Mouse (Mus musculus): ENCODE results near the gene Dedd. TPM values are rescaled to one million over a fixed set of nuclear protein-coding genes. Genes with fewer than 3 reads are reported as not detected.
A peak's percentile ranks its signal among the peaks of the same experiment; 100 is the strongest.

Gene Dedd
- total RNA-seq, 2 experiments from 2014 or later: 36.9 to 41.3 TPM

GRCm38 (mm10) chr1:171355812-171356340 lies 26.9 kb downstream of the Dedd start:
- intact Hi-C loops (cut with DNase I): loop anchor here (10.0 kb wide), 1 partner anchor 241 kb away; the partner anchor contains the start of gene Cfap126
- DNase-seq (ENCODE audit: low spot score in 2 of 2): no peak

GRCm38 (mm10) chr1:171356814-171357213 lies 27.9 kb downstream of the Dedd start:
- DNase-seq (ENCODE audit: low spot score in 2 of 2): no peak
- intact Hi-C loops (cut with DNase I): loop anchor here (10.0 kb wide), 1 partner anchor 242 kb away; the partner anchor contains the start of gene Cfap126

- intact Hi-C loops (cut with DNase I): loop anchor here (10.0 kb wide), 1 partner anchor 244 kb away; the partner anchor contains the start of gene Cfap126
- no peak for DNase-seq (ENCODE audit: low spot score in 2 of 2)
Measured at GRCm38 (mm10) chr1:171358421-171358820, 29.5 kb downstream of the Dedd start.

- intact Hi-C loops (cut with DNase I): loop anchor here (2.0 kb wide), 1 partner anchor 119 kb away; no protein-coding TSS in a partner anchor
- DNase-seq (ENCODE audit: low spot score in 2 of 2): peak; percentile 52 to 57
Measured at GRCm38 (mm10) chr1:171360253-171360652, 31.3 kb downstream of the Dedd start.

GRCm38 (mm10) chr1:171360656-171361055 lies 31.7 kb downstream of the Dedd start, which contains the start of gene Klhdc9:
Gene Klhdc9, minus strand, starts transcription at chr1:171360798.
- intact Hi-C loops (cut with DNase I): loop anchor here (1.0 to 2.0 kb wide), 2 partner anchors 51 to 118 kb away; partner anchors contain the start of gene Usf1

GRCm38 (mm10) chr1:171361106-171362103 lies 32.5 kb downstream of the Dedd start:
- intact Hi-C loops (cut with DNase I): loop anchor here (1.0 to 2.0 kb wide), 2 partner anchors 50 to 117 kb away; partner anchors contain the start of gene Usf1
- peak; percentile 44 to 63 for DNase-seq (ENCODE audit: low spot score in 2 of 2)

More at GRCm38 (mm10) chr1:171360656-171361055, 31.7 kb downstream of the Dedd start, which contains the start of gene Klhdc9:
- peak; percentile 87 for DNase-seq (ENCODE audit: low spot score in 2 of 2)

- intact Hi-C loops (cut with DNase I): no loop called here
- DNase-seq (ENCODE audit: low spot score in 2 of 2): no peak
Measured at GRCm38 (mm10) chr1:171365934-171366333, 37.0 kb downstream of the Dedd start.

GRCm38 (mm10) chr1:171369845-171370556 lies 41.1 kb downstream of the Dedd start, which contains the start of gene Nectin4:
Gene Nectin4, plus strand, starts transcription at chr1:171370099.
- intact Hi-C loops (cut with DNase I): loop anchor here (10.0 kb wide), 1 partner anchor 195 kb away; no protein-coding TSS in a partner anchor
- DNase-seq (ENCODE audit: low spot score in 2 of 2): no peak

GRCm38 (mm10) chr1:171372880-171373279 lies 43.9 kb downstream of the Dedd start:
- no peak for DNase-seq (ENCODE audit: low spot score in 2 of 2)
- intact Hi-C loops (cut with DNase I): loop anchor here (10.0 kb wide), 1 partner anchor 192 kb away; no protein-coding TSS in a partner anchor

GRCm38 (mm10) chr1:171373946-171374345 lies 45.0 kb downstream of the Dedd start:
- intact Hi-C loops (cut with DNase I): loop anchor here (10.0 kb wide), 1 partner anchor 191 kb away; no protein-coding TSS in a partner anchor
- DNase-seq (ENCODE audit: low spot score in 2 of 2): no peak

GRCm38 (mm10) chr1:171375646-171376097 lies 46.7 kb downstream of the Dedd start:
- DNase-seq (ENCODE audit: low spot score in 2 of 2): no peak
- intact Hi-C loops (cut with DNase I): loop anchor here (10.0 kb wide), 1 partner anchor 189 kb away; no protein-coding TSS in a partner anchor

GRCm38 (mm10) chr1:171378298-171378697 lies 49.4 kb downstream of the Dedd start:
- DNase-seq (ENCODE audit: low spot score in 2 of 2): no peak
- intact Hi-C loops (cut with DNase I): loop anchor here (10.0 kb wide), 1 partner anchor 187 kb away; no protein-coding TSS in a partner anchor

- peak; percentile 52 to 67 for DNase-seq (ENCODE audit: low spot score in 2 of 2)
- intact Hi-C loops (cut with DNase I): loop anchor here (10.0 kb wide), 1 partner anchor 185 kb away; no protein-coding TSS in a partner anchor
Measured at GRCm38 (mm10) chr1:171379935-171380599, 51.1 kb downstream of the Dedd start.

GRCm38 (mm10) chr1:171382096-171382620 lies 53.2 kb downstream of the Dedd start:
- intact Hi-C loops (cut with DNase I): no loop called here
- DNase-seq (ENCODE audit: low spot score in 2 of 2): no peak

GRCm38 (mm10) chr1:171384361-171384760 lies 55.4 kb downstream of the Dedd start:
- intact Hi-C loops (cut with DNase I): no loop called here
- DNase-seq (ENCODE audit: low spot score in 2 of 2): no peak

GRCm38 (mm10) chr1:171385171-171385570 lies 56.2 kb downstream of the Dedd start:
- intact Hi-C loops (cut with DNase I): no loop called here
- DNase-seq (ENCODE audit: low spot score in 2 of 2): no peak

- intact Hi-C loops (cut with DNase I): no loop called here
- no peak for DNase-seq (ENCODE audit: low spot score in 2 of 2)
Measured at GRCm38 (mm10) chr1:171387099-171387498, 58.2 kb downstream of the Dedd start.

Measured in left cerebral cortex, postnatal 36 days (tissue).